In genomic region chr9:123856836-123857235, GRCm38 (mm10) we compare ENCODE assay signal across 23 mouse cellular contexts. TPM values are rescaled to one million over a fixed set of nuclear protein-coding genes. Genes with fewer than 3 reads are reported as not detected.
DNase-seq lines count a peak whose midpoint lies in the region; TF ChIP-seq lines count a peak whose summit lies in the region.
"Had no signal": no experiment of that assay in that cellular context is flagged by ENCODE, and none has a peak within 500 bp of the region (broad histone marks: within the 10 kb centered on the region; RNA-seq: fewer than 3 reads in every experiment).

No protein-coding gene starts in this region.

- H3K4me1 ChIP-seq in bone marrow macrophage, adult 2 months (ENCODE audit: control insufficient read depth, insufficient read depth, low read length): peaks cover 29% of the 10 kb centered on the region
- H3K4me1 ChIP-seq: embryonic facial prominence, embryonic 12.5 days had no signal

- DNase-seq in heart, adult 11 months: peak; percentile 40
- DNase-seq in heart, postnatal 25 days (ENCODE audit: low spot score): no peak
- DNase-seq in cerebellum, adult 11 months: no peak
- no peak for DNase-seq in layer of hippocampus, postnatal 36 days
- no peak for DNase-seq in lung, postnatal 14 days
- DNase-seq: adrenal gland, adult 8-10 months; adrenal gland, postnatal 14 days; adrenal gland, postnatal 36 days; cerebellum, adult 11-12 months; cerebellum, adult 2 months; cerebellum, adult 9-10 months; cerebellum, postnatal 10 days; cerebellum, postnatal 25 days; forebrain, postnatal 0 days had no signal

- no peak for TF ChIP-seq CTCF in bone marrow macrophage, adult 2 months (IDR thresholded peaks at IDR 0.05; ENCODE audit: low read depth, low read length)

- 0 out of 2 replicates have a peak overlapping the region, but pooled peaks have one; percentile 32 for H3K27ac ChIP-seq in bone marrow macrophage, adult 2 months (ENCODE audit: insufficient read depth, low read depth, low read length)
- peak overlapping the region; percentile 57 for H3K27ac ChIP-seq in macrophage
- H3K27ac ChIP-seq: embryonic facial prominence, embryonic 10.5 days; embryonic facial prominence, embryonic 12.5 days; forebrain, embryonic 13.5 days; forebrain, embryonic 15.5 days had no signal

- intact Hi-C loops in heart, postnatal 25 days (cut with DNase I): no loop called here

- H3K4me3 ChIP-seq in bone marrow macrophage, adult 2 months (ENCODE audit: insufficient read depth, low read length): no peak overlapping the region
- no peak overlapping the region for H3K4me3 ChIP-seq in macrophage (ENCODE audit: inconsistent target)
- H3K4me3 ChIP-seq: embryonic facial prominence, embryonic 10.5 days; embryonic facial prominence, embryonic 12.5 days; forebrain, embryonic 13.5 days; forebrain, embryonic 15.5 days had no signal

- WGBS in macrophage (ENCODE audit: missing documents): 9% methylated on average over 2 of the region's 2 CpGs

- TF ChIP-seq POLR2A in bone marrow macrophage, adult 2 months (IDR thresholded peaks at IDR 0.05; ENCODE audit: borderline replicate concordance, low read depth, low read length): no peak

- H3K79me2 ChIP-seq in macrophage (ENCODE audit: inconsistent target): no peaks in the 10 kb centered on the region

- H3K36me3 ChIP-seq in macrophage (ENCODE audit: inconsistent target): no peaks in the 10 kb centered on the region
- H3K36me3 ChIP-seq: embryonic facial prominence, embryonic 10.5 days; embryonic facial prominence, embryonic 12.5 days; forebrain, embryonic 15.5 days; G1E had no signal

RNA-seq across cellular contexts. Expression of gene Xcr1, which starts 5.0 kb away (rescaled TPM):
- total RNA-seq in heart, postnatal 25 days (2021): not detected
- polyA plus RNA-seq in bone marrow macrophage, adult 2 months (2012; ENCODE audit: insufficient read depth, insufficient read length, missing spikeins): not detected in 2 replicates
- total RNA-seq in macrophage (2018; cell fraction: chromatin; rRNA removed): under 1 TPM in 3 of 26 experiments, not detected in 23; 0.17 to 0.25 (median 0.18) TPM
- total RNA-seq in macrophage (2018; cell fraction: cytosol; rRNA removed): under 1 TPM in 15 of 26 experiments, not detected in 11; 0.03 to 0.10 (median 0.05) TPM
- total RNA-seq in macrophage (2018; cell fraction: nucleus; rRNA removed): under 1 TPM in 11 of 26 experiments, not detected in 15; 0.06 to 0.60 (median 0.17) TPM
- 0.06 TPM in 1 of 3 replicates, not detected in the others for polyA plus RNA-seq in macrophage (2018)
- total RNA-seq in layer of hippocampus, postnatal 36 days (2021): not detected
- total RNA-seq: forebrain, postnatal 0 days had no signal
- polyA plus RNA-seq: brain, embryonic 14.5 days; cerebellum, adult 2 months; embryonic facial prominence, embryonic 10.5 days; embryonic facial prominence, embryonic 12.5 days; G1E had no signal

RNA-seq across cellular contexts. Expression of gene Fyco1, which starts 5.1 kb away (rescaled TPM):
- 100 to 1,000 TPM; 262 to 274 TPM for total RNA-seq in heart, postnatal 25 days (2021)
- polyA plus RNA-seq in bone marrow macrophage, adult 2 months (2012; ENCODE audit: insufficient read depth, insufficient read length, missing spikeins): 15.0 and 16.2 TPM in 2 replicates
- 100 to 1,000 TPM in 20 of 26 experiments, 10 to 100 TPM in 6; 74.3 to 258 (median 164) TPM for total RNA-seq in macrophage (2018; cell fraction: chromatin; rRNA removed)
- total RNA-seq in macrophage (2018; cell fraction: cytosol; rRNA removed): 10 to 100 TPM in 22 of 26 experiments, 1 to 10 TPM in 4; 6.9 to 26.7 (median 14.4) TPM
- 100 to 1,000 TPM in 1 of 26 experiments, 10 to 100 TPM in 25; 29.2 to 106 (median 71.1) TPM for total RNA-seq in macrophage (2018; cell fraction: nucleus; rRNA removed)
- 10.0 to 13.5 TPM (median 12.8 TPM) in 3 replicates for polyA plus RNA-seq in macrophage (2018)
- 10 to 100 TPM; 41.3 to 47.8 TPM for total RNA-seq in layer of hippocampus, postnatal 36 days (2021)

RNA-seq across cellular contexts. Expression of gene Cxcr6, which starts 50.6 kb away (rescaled TPM):
- under 1 TPM in 1 of 2 experiments, not detected in 1; 0.21 TPM for total RNA-seq in heart, postnatal 25 days (2021)
- polyA plus RNA-seq in bone marrow macrophage, adult 2 months (2012; ENCODE audit: insufficient read depth, insufficient read length, missing spikeins): not detected in 2 replicates
- total RNA-seq in macrophage (2018; cell fraction: chromatin; rRNA removed): under 1 TPM in 1 of 26 experiments, not detected in 25; 0.33 TPM
- total RNA-seq in macrophage (2018; cell fraction: cytosol; rRNA removed): under 1 TPM in 10 of 26 experiments, not detected in 16; 0.06 to 0.28 (median 0.10) TPM
- under 1 TPM in 2 of 26 experiments, not detected in 24; 0.28 to 0.42 TPM for total RNA-seq in macrophage (2018; cell fraction: nucleus; rRNA removed)
- polyA plus RNA-seq in macrophage (2018): 0.09 TPM in 1 of 3 replicates, not detected in the others
- total RNA-seq in layer of hippocampus, postnatal 36 days (2021): not detected
- total RNA-seq: adrenal gland, postnatal 14 days; forebrain, postnatal 0 days had no signal
- polyA plus RNA-seq: brain, embryonic 14.5 days; cortical plate, adult 2 months; forebrain, postnatal 0 days; G1E had no signal

Comparison
In these comparisons a context has a peak if more than half of its experiments do, and no peak if none do; other contexts are left out.
1. RNA of gene Fyco1, which starts 5.1 kb away (total RNA-seq): 262 to 274 TPM in heart, postnatal 25 days; 41.3 to 47.8 TPM in layer of hippocampus, postnatal 36 days; every median in the first group is over 4 times any median in the second.